Mouse (Mus musculus) MEL (cell line): ENCODE measurements at regions not wholly inside any gene's neighbourhood (a gene's known extent, or its start where the extent isn't known, plus 50 kb on each side); places are given as distances from the start of the nearest gene placed in this dataset.
"Not testable (repeated sequence)": the region's sequence is repeated elsewhere in the genome, so short reads cannot be mapped to it uniquely, and the experiment has no call there.

Experiments used
- DNase-seq: peaks from one replicate; pipeline ENCODE4 v3.0.0; 2011; ENCODE audit warnings: low read depth, low spot score
- H3K27ac ChIP-seq: 2 replicates; pipeline ENCODE4 v1.5.1; 2012; ENCODE audit warnings: low read depth, mild to moderate bottlenecking, control low read depth, low read length, moderate library complexity; ENCODE audit not compliant: control insufficient read depth
- H3K27me3 ChIP-seq, 2 experiments: fragments of 150-350 bp in 1 of 2; sonication (generic) in 1 of 2; 2 replicates each; pipeline ENCODE4 v1.6.1; 2012; ENCODE audit warnings: low read length in 2 of 2, mild to moderate bottlenecking in 2 of 2, improper control_type of control experiment in 1 of 2, moderate library complexity in 1 of 2; ENCODE audit not compliant: insufficient read depth in 2 of 2, control insufficient read depth in 1 of 2
- H3K36me3 ChIP-seq, 2 experiments: 2 replicates each; pipeline ENCODE4 v1.6.1; 2012 to 2014; ENCODE audit warnings: low read length in 2 of 2, improper control_type of control experiment in 1 of 2, inconsistent platforms in 1 of 2, mild to moderate bottlenecking in 1 of 2; ENCODE audit not compliant: insufficient read depth in 2 of 2, control insufficient read depth in 1 of 2
- H3K4me1 ChIP-seq, 2 experiments: fragments of 150-350 bp in 1 of 2; sonication (generic) in 1 of 2; 2 replicates each; pipeline ENCODE4 v1.6.1; 2012; ENCODE audit warnings: low read length in 2 of 2, improper control_type of control experiment in 1 of 2, mild to moderate bottlenecking in 1 of 2; ENCODE audit not compliant: insufficient read depth in 2 of 2, control insufficient read depth in 1 of 2
- H3K4me3 ChIP-seq, 2 experiments: fragments of 150-350 bp in 1 of 2; sonication (generic) in 1 of 2; 2 replicates each; pipeline ENCODE4 v1.5.1; 2012; ENCODE audit warnings: low read depth in 2 of 2, low read length in 2 of 2, mild to moderate bottlenecking in 2 of 2, moderate library complexity in 2 of 2, control low read depth in 1 of 2, improper control_type of control experiment in 1 of 2; ENCODE audit not compliant: control insufficient read depth in 1 of 2, insufficient read depth in 1 of 2
- H3K79me2 ChIP-seq: 2 replicates; pipeline ENCODE4 v1.6.1; 2012; ENCODE audit warnings: mild to moderate bottlenecking, low read length, moderate library complexity; ENCODE audit not compliant: control insufficient read depth, poor library complexity, insufficient read depth
- H3K9ac ChIP-seq: 2 replicates; pipeline ENCODE4 v1.6.1; 2012; ENCODE audit warnings: low read depth, mild to moderate bottlenecking, control low read depth, low read length, moderate library complexity; ENCODE audit not compliant: control insufficient read depth, poor library complexity, severe bottlenecking
- H3K9me3 ChIP-seq: fragments of 150-350 bp; sonication (generic); replicated peaks from 2 replicates; pipeline ENCODE4 v1.6.1; 2012; ENCODE audit warnings: mild to moderate bottlenecking, low read length, improper control_type of control experiment, moderate library complexity; ENCODE audit not compliant: insufficient read depth
- CHD1 ChIP-seq: IDR thresholded peaks from 2 replicates; pipeline ENCODE4 v1.6.1; 2012; ENCODE audit warnings: low read depth, mild to moderate bottlenecking, inconsistent platforms, low read length, improper control_type of control experiment
- CTCF ChIP-seq, 3 experiments: IDR thresholded peaks in 2 of 3; conservative IDR thresholded peaks in 1 of 3; 2 replicates each; pipeline ENCODE4 v1.5.1; 2011 to 2012; ENCODE audit warnings: low read length in 3 of 3, low read depth in 2 of 3, mild to moderate bottlenecking in 2 of 3, improper control_type of control experiment in 1 of 3, inconsistent platforms in 1 of 3, mixed read lengths in 1 of 3, moderate library complexity in 1 of 3; ENCODE audit not compliant: control insufficient read depth in 1 of 3, insufficient read depth in 1 of 3, poor library complexity in 1 of 3, severe bottlenecking in 1 of 3
- E2F4 ChIP-seq: IDR thresholded peaks from 2 replicates; pipeline ENCODE4 v1.6.1; 2011; ENCODE audit warnings: low read depth, low read length, improper control_type of control experiment, borderline replicate concordance
- EP300 ChIP-seq, 2 experiments: IDR thresholded peaks; 2 replicates each; pipeline ENCODE4 v1.6.1; 2011; ENCODE audit warnings: improper control_type of control experiment in 2 of 2, low read length in 2 of 2, low read depth in 1 of 2, mild to moderate bottlenecking in 1 of 2
- ETS1 ChIP-seq: IDR thresholded peaks from 2 replicates; pipeline ENCODE4 v1.6.1; 2012; ENCODE audit warnings: low read depth, mild to moderate bottlenecking, inconsistent platforms, low read length, improper control_type of control experiment, moderate library complexity
- GABPA ChIP-seq: IDR thresholded peaks from 2 replicates; pipeline ENCODE4 v1.6.1; 2012; ENCODE audit warnings: low read depth, mild to moderate bottlenecking, inconsistent platforms, low read length, improper control_type of control experiment, moderate library complexity
- HCFC1 ChIP-seq: IDR thresholded peaks from 2 replicates; pipeline ENCODE4 v1.6.1; 2012; ENCODE audit warnings: low read depth, mild to moderate bottlenecking, inconsistent platforms, low read length, improper control_type of control experiment, moderate library complexity
- JUND ChIP-seq: IDR thresholded peaks from 2 replicates; pipeline ENCODE4 v1.6.1; 2011; ENCODE audit warnings: low read depth, mild to moderate bottlenecking, improper control_type of control experiment, low read length
- MAFK ChIP-seq: IDR thresholded peaks from 2 replicates; pipeline ENCODE4 v1.6.1; 2011; ENCODE audit warnings: low read depth, mild to moderate bottlenecking, low read length, improper control_type of control experiment, borderline replicate concordance
- MAZ ChIP-seq: IDR thresholded peaks from 2 replicates; pipeline ENCODE4 v1.6.1; 2012; ENCODE audit warnings: low read depth, mild to moderate bottlenecking, inconsistent platforms, low read length, improper control_type of control experiment
- MXI1 ChIP-seq: IDR thresholded peaks from 2 replicates; pipeline ENCODE4 v1.6.1; 2011; ENCODE audit warnings: mild to moderate bottlenecking, low read depth, low read length, improper control_type of control experiment
- MYB ChIP-seq: IDR thresholded peaks from 2 replicates; pipeline ENCODE4 v1.6.1; 2011; ENCODE audit warnings: mild to moderate bottlenecking, low read depth, low read length, improper control_type of control experiment
- POLR2A ChIP-seq, 2 experiments: IDR thresholded peaks; 2 replicates each; pipeline ENCODE4 v1.6.1; 2011 to 2012; ENCODE audit warnings: low read length in 2 of 2, mild to moderate bottlenecking in 2 of 2, control low read depth in 1 of 2, improper control_type of control experiment in 1 of 2, low read depth in 1 of 2, moderate library complexity in 1 of 2; ENCODE audit not compliant: control insufficient read depth in 1 of 2, insufficient read depth in 1 of 2, poor library complexity in 1 of 2
- SMC3 ChIP-seq: IDR thresholded peaks from 2 replicates; pipeline ENCODE4 v1.6.1; 2011; ENCODE audit warnings: low read depth, low read length, improper control_type of control experiment
- TAL1 ChIP-seq: IDR thresholded peaks from 2 replicates; pipeline ENCODE4 v1.6.1; 2012; ENCODE audit warnings: mild to moderate bottlenecking, inconsistent platforms, low read length, moderate library complexity, mixed read lengths
- TBP ChIP-seq: IDR thresholded peaks from 2 replicates; pipeline ENCODE4 v1.8.0; 2011; ENCODE audit warnings: low read depth, low read length, improper control_type of control experiment
- USF2 ChIP-seq, 2 experiments: IDR thresholded peaks; 2 replicates each; pipeline ENCODE4 v1.6.1; 2011 to 2012; ENCODE audit warnings: improper control_type of control experiment in 2 of 2, low read length in 2 of 2, borderline replicate concordance in 1 of 2, inconsistent platforms in 1 of 2, low read depth in 1 of 2, mild to moderate bottlenecking in 1 of 2; ENCODE audit not compliant: insufficient read depth in 1 of 2

- TF ChIP-seq MXI1 (no peak), USF2 (IDR thresholded peaks at IDR 0.05; ENCODE audit: borderline replicate concordance in 1 of 2, insufficient read depth in 1 of 2, low read depth in 1 of 2, low read length in 2 of 2) (no peak), HCFC1 (no peak), POLR2A (IDR thresholded peaks at IDR 0.05; ENCODE audit: control insufficient read depth in 1 of 2, insufficient read depth in 1 of 2, low read depth in 1 of 2, low read length in 2 of 2, poor library complexity in 1 of 2) (no peak), SMC3 (no peak), GABPA (no peak), MAFK (no peak), JUND (no peak), CHD1 (no peak), ETS1 (no peak), TBP (no peak), CTCF (IDR thresholded peaks at IDR 0.05 in 2 of 3, conservative IDR thresholded peaks at IDR 0.05 in 1 of 3; ENCODE audit: control insufficient read depth in 1 of 3, insufficient read depth in 1 of 3, low read depth in 2 of 3, low read length in 3 of 3, poor library complexity in 1 of 3, severe bottlenecking in 1 of 3) (no peak)
- Histone ChIP-seq H3K4me3 (no peak overlapping the region), H3K36me3 (no peaks in the 10 kb centered on the region), H3K9me3 (no peaks in the 10 kb centered on the region), H3K4me1 (no peaks in the 10 kb centered on the region), H3K79me2 (no peaks in the 10 kb centered on the region), H3K27ac (no peak overlapping the region), H3K27me3 (no peaks in the 10 kb centered on the region), H3K9ac (no peak overlapping the region)
- DNase-seq, result no peak
These were observed 350.5 kb downstream of the Impad1 start for GRCm38 (mm10) chr4:4442650-4443049.

- no peaks in the 10 kb centered on the region for H3K36me3 ChIP-seq
- no peak overlapping the region for H3K9ac ChIP-seq
- no peak for TF ChIP-seq MAFK
- no peak for TF ChIP-seq TAL1
- TF ChIP-seq MYB, result no peak
- TF ChIP-seq EP300 (IDR thresholded peaks at IDR 0.05; ENCODE audit: low read depth in 1 of 2, low read length in 2 of 2), result no peak
- TF ChIP-seq MAZ, result no peak
- TF ChIP-seq E2F4, result no peak
- TF ChIP-seq USF2 (IDR thresholded peaks at IDR 0.05; ENCODE audit: borderline replicate concordance in 1 of 2, insufficient read depth in 1 of 2, low read depth in 1 of 2, low read length in 2 of 2), result no peak
- H3K27me3 ChIP-seq, result no peaks in the 10 kb centered on the region
- no peaks in the 10 kb centered on the region for H3K9me3 ChIP-seq
- no peaks in the 10 kb centered on the region for H3K79me2 ChIP-seq
- no peak overlapping the region for H3K27ac ChIP-seq
- no peak for DNase-seq
- no peaks in the 10 kb centered on the region for H3K4me1 ChIP-seq
- H3K4me3 ChIP-seq, result no peak overlapping the region
These were observed 355.6 kb downstream of the Impad1 start for GRCm38 (mm10) chr4:4437559-4437958.

GRCm38 (mm10) chr4:4424526-4424925 lies 347.2 kb upstream of the Sdr16c6 start:
- H3K27ac ChIP-seq, H3K4me1 ChIP-seq, H3K36me3 ChIP-seq, H3K9me3 ChIP-seq, DNase-seq, H3K4me3 ChIP-seq, H3K79me2 ChIP-seq, H3K27me3 ChIP-seq, H3K9ac ChIP-seq: not testable (repeated sequence)
